Mouse (Mus musculus): ENCODE results near the gene Sdhb. TPM values are rescaled to one million over a fixed set of nuclear protein-coding genes. Genes with fewer than 3 reads are reported as not detected.

Gene Sdhb
- polyA plus RNA-seq, 1 experiment = 9.3 TPM

DNA sequence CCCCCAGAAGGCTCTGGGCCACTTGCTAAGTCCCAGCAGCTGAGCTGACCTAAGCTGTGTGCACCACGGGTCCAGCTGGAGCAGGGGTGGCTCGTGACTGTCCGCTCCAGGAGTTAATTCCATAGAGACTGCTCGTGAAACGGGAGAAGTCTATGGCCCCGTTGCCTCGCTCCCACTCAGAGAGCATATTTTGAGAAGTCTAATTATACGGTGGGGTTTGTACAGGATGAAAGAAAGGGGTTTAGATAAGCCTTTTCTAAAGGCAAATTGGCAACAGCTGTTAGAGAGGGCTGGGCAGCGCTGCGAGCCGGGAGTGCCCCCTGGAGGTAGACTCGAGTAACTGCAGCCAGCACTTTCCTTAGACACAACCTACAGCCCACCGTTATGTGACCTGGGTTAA, 3.3 kb upstream of the Sdhb start:
- Histone ChIP-seq H3K27me3 (ENCODE audit: control insufficient read depth) (peaks cover 21% of the 10 kb centered on the region), H3K36me3 (ENCODE audit: control insufficient read depth) (no peaks in the 10 kb centered on the region), H3K4me1 (ENCODE audit: control insufficient read depth) (peaks cover 31% of the 10 kb centered on the region), H3K4me3 (replicated peaks) (peak overlapping the region; percentile 33), H3K9me3 (ENCODE audit: control insufficient read depth, low read length) (no peaks in the 10 kb centered on the region)
- TF ChIP-seq TAL1 (IDR thresholded peaks at IDR 0.05; ENCODE audit: low read length) = no peak
- no peak for TF ChIP-seq GATA1 (IDR thresholded peaks at IDR 0.05; ENCODE audit: low read length)

DNA sequence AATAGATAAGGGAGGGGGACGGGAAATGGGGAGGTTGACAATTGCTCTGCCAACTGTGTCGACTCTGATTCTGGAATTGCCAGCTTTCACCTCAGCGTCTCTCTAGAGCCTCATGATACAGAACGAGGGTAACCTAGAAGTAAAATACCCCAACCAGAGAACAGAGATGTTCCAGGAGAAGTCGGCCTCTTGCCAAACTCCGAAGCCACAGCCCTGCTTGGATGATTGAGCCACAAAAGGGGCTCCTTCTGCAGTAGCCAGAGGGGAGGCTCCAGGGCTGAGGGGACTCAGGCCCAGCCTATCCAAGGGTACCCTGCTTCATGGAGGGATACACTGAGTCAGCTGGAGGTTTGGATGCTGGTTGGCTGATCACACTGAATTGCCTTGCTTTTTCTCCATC, 2.7 kb upstream of the Sdhb start:
- H3K27me3 ChIP-seq (ENCODE audit: control insufficient read depth) = peaks cover 21% of the 10 kb centered on the region
- no peak for TF ChIP-seq GATA1 (IDR thresholded peaks at IDR 0.05; ENCODE audit: low read length)
- TF ChIP-seq TAL1 (IDR thresholded peaks at IDR 0.05; ENCODE audit: low read length) = no peak
- peaks cover 37% of the 10 kb centered on the region for H3K4me1 ChIP-seq (ENCODE audit: control insufficient read depth)

DNA sequence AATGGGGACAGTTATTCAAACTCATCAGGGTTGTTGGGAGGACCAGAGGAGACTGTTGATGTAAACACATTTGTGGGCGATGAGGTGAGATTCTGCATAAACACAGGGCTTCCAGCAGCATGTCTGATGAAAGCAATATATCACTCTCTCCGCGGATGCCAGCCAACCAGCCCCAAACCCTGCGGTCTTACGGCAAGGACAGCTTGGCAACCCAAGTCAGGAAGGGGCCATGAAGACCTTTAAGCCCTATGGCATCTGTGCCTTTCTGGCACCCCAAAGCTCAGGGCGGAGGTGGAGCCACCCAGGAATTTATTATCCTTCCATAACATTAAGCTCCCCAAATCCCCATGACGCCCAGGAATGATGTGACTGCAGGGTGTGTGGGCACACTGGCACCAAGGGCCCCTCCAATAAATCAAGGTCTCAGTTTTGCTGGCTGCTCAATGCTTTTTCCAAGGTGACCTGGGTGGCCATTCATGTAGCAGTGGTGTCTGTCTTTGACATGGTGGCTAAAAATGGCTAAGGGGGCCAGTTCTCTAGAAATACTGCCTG, 1.8 kb upstream of the Sdhb start:
- no peak overlapping the region for H3K4me3 ChIP-seq (replicated peaks)
- peaks cover 3% of the 10 kb centered on the region; the same call in 1 of the 2 replicates for H3K36me3 ChIP-seq (ENCODE audit: control insufficient read depth)
- H3K27me3 ChIP-seq (ENCODE audit: control insufficient read depth) = peaks cover 21% of the 10 kb centered on the region
- no peaks in the 10 kb centered on the region for H3K9me3 ChIP-seq (ENCODE audit: control insufficient read depth, low read length)
- peaks cover 43% of the 10 kb centered on the region for H3K4me1 ChIP-seq (ENCODE audit: control insufficient read depth)
- TF ChIP-seq TAL1 (IDR thresholded peaks at IDR 0.05; ENCODE audit: low read length) = no peak
- TF ChIP-seq GATA1 (IDR thresholded peaks at IDR 0.05; ENCODE audit: low read length) = no peak

More for the DNA sequence above, 2.7 kb upstream of the Sdhb start:
- no peaks in the 10 kb centered on the region for H3K36me3 ChIP-seq (ENCODE audit: control insufficient read depth)
- H3K9me3 ChIP-seq (ENCODE audit: control insufficient read depth, low read length) = no peaks in the 10 kb centered on the region
- no peak overlapping the region for H3K4me3 ChIP-seq (replicated peaks)

DNA sequence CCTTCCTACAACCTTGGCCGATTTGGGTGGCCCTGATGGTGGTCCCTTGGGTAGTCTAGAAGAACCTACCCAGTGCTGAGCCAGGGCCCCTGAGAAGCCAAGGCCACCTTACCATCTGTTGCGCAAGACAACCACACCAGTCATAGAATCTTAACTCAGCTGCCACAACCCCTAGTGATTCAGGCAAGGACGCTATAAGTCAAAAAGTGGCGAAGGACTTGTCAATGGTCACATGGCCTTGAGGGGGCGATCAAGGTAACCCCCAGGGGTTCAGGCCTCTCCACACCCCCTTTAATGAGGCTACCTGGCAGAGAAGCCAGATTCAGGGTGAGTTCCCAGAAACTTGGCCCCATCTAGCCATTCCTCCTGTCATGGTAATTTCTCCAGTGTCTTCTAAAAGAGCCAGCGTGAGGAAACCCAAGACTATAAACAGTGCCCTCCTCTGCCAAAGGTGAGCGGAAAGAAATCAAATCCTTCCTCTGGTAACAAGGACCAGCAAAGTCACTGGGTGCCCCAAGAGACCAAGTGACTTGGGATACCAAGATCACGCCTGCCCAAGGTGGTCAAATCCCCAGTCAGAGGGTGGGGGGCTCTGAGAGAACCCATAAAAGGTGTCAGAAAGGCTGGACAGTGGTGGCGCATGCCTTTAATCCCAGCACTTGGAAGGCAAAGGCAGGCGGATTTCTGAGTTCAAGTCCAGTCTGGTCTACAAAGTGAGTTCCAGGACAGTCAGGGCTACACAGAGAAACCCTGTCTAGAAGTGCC, 1.1 kb upstream of the Sdhb start:
- TF ChIP-seq GATA1 (IDR thresholded peaks at IDR 0.05; ENCODE audit: low read length) (no peak), TAL1 (IDR thresholded peaks at IDR 0.05; ENCODE audit: low read length) (no peak)
- peaks cover 21% of the 10 kb centered on the region for H3K27me3 ChIP-seq (ENCODE audit: control insufficient read depth)
- H3K36me3 ChIP-seq (ENCODE audit: control insufficient read depth) = peaks cover 3% of the 10 kb centered on the region; the same call in 1 of the 2 replicates
- H3K9me3 ChIP-seq (ENCODE audit: control insufficient read depth, low read length) = no peaks in the 10 kb centered on the region
- peaks cover 47% of the 10 kb centered on the region for H3K4me1 ChIP-seq (ENCODE audit: control insufficient read depth)
- H3K4me3 ChIP-seq (replicated peaks) = no peak overlapping the region

DNA sequence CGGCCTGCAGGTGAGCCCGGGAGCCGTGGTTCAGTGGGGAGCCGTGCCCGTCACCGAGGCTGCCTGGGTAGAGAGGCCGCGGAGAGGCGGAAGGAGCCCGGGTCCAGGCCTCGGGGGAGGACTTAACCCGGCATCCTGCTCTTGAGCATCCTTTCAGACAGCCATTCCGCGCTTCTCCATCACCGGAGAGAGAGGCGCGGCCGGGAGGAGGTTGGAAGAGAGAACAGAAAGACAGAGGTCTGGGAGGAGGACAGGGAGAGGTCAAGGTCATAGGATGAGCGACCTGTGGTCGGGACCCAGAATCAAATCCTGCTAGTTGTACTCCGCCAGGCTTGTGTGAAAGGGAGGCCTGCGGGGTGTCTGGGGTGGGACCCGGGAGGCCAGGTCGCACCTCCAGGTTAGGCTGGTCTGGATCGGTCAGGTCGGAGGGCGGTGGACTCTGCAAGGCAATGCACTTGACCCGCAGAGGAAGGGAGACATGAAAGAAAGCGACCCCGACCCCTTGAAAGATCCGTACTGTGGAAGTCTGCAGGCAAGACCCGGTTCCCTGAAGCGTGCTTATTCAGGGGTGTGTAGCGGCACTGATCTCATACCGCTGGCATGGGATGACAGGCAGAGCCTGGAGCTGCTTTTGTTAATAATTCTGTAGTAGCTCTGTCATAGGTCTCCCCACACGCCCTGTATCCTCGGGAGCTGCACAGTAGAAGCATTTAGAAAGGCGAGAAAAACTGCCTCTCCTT, 634 bp downstream of the Sdhb start:
- peak overlapping the region; percentile 85 for H3K4me3 ChIP-seq (replicated peaks)
- H3K36me3 ChIP-seq (ENCODE audit: control insufficient read depth) = peaks cover 13% of the 10 kb centered on the region
- H3K27me3 ChIP-seq (ENCODE audit: control insufficient read depth) = peaks cover 12% of the 10 kb centered on the region
- H3K4me1 ChIP-seq (ENCODE audit: control insufficient read depth) = peaks cover 50% of the 10 kb centered on the region
- no peak for TF ChIP-seq TAL1 (IDR thresholded peaks at IDR 0.05; ENCODE audit: low read length)
- no peak for TF ChIP-seq GATA1 (IDR thresholded peaks at IDR 0.05; ENCODE audit: low read length)
- H3K9me3 ChIP-seq (ENCODE audit: control insufficient read depth, low read length) = no peaks in the 10 kb centered on the region

DNA sequence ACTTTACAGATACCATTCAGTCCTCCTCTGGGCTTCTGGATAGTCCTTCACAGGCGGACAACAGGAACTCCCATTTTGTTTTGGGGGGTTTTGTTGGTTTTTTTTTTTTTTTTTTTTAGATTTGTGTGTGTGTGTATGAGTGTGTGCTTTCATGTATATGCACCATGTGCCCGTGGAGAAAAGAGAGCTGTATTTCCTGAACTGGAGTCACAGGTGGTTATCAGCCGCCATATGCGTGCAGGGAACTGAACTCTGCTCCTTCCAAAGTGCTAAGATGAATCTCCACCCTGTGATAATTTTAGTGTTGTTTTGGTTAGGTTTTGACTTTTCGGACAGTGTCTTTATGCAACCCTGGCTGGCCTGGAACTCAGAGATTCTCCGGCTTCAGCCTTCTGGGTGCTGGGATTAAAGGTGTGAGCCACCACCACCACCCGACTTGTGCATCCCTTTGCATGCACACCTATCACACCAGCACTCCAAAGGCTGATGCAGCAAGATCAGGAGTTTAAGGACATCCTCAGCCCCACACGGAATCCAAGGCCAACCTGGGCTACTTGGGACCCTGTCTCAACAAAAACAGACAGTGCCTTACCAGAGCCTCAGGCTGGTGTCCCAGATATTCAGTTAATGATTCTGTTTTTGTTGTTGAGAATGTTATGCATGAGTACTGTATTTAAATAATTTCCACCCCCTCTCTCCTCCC, 1.4 kb downstream of the Sdhb start:
- H3K36me3 ChIP-seq (ENCODE audit: control insufficient read depth) = peaks cover 18% of the 10 kb centered on the region
- H3K4me3 ChIP-seq (replicated peaks) = peak overlapping the region; percentile 85
- TF ChIP-seq GATA1 (IDR thresholded peaks at IDR 0.05; ENCODE audit: low read length) (no peak), TAL1 (IDR thresholded peaks at IDR 0.05; ENCODE audit: low read length) (no peak)
- H3K9me3 ChIP-seq (ENCODE audit: control insufficient read depth, low read length) = no peaks in the 10 kb centered on the region
- peaks cover 4% of the 10 kb centered on the region for H3K27me3 ChIP-seq (ENCODE audit: control insufficient read depth)
- H3K4me1 ChIP-seq (ENCODE audit: control insufficient read depth) = peaks cover 47% of the 10 kb centered on the region

DNA sequence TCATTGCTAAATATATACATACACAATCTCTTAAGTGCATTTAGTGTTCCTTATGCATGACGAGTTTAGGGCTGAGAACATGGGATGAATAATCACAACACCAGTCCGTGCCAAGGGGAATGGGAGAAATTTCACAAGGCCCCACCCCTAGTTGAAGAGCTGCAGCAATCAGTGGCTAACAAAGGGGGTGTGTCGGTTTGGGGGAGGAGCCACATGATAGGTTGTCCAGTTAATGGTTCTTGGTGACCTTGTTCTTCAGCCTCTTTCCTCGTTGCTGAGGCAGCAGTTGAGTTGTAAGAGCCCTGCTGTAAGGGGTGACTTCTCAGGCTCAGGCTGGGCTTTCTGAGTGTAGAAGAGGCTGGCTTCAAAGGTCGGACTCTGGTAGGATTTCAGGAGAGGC, 1.9 kb downstream of the Sdhb start:
- Histone ChIP-seq H3K4me1 (ENCODE audit: control insufficient read depth) (peaks cover 43% of the 10 kb centered on the region), H3K9me3 (ENCODE audit: control insufficient read depth, low read length) (no peaks in the 10 kb centered on the region), H3K27me3 (ENCODE audit: control insufficient read depth) (no peaks in the 10 kb centered on the region; the same call in 1 of the 2 replicates), H3K4me3 (replicated peaks) (peak overlapping the region; percentile 1), H3K36me3 (ENCODE audit: control insufficient read depth) (peaks cover 21% of the 10 kb centered on the region)
- TF ChIP-seq GATA1 (IDR thresholded peaks at IDR 0.05; ENCODE audit: low read length) (no peak), TAL1 (IDR thresholded peaks at IDR 0.05; ENCODE audit: low read length) (no peak)

DNA sequence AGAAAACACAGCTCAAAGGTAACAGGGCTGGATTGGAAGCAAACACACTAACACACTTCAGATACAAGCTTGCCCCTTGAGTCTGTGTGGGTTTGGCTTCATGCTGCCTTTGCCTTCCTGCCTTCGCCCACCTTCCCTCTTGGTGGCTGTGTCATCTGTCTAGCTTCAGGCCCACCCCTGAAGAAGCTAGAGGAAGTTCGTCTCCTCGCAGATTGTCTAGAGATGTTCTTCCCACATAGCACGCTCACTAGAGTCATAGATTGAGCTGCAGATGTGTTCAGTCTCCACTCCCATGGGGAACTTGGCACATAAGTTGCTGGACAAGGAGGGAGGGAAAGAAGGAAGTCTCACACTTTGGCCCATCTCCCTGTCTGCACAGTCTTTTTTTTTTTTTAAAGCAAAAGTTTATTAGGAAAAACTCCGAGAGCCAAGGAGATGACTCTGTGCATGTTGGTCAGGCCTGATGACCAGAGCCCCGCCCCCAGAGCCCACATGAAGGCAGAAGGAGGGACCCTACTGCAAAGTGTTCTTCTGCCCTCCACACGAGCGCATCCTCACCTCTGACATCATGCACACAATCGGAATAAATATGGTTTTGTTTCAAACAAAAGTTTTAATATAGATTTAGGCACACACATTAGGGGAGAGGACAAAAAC, 3.1 kb downstream of the Sdhb start:
- Histone ChIP-seq H3K9me3 (ENCODE audit: control insufficient read depth, low read length) (no peaks in the 10 kb centered on the region), H3K27me3 (ENCODE audit: control insufficient read depth) (no peaks in the 10 kb centered on the region), H3K4me1 (ENCODE audit: control insufficient read depth) (peaks cover 43% of the 10 kb centered on the region), H3K36me3 (ENCODE audit: control insufficient read depth) (peaks cover 27% of the 10 kb centered on the region), H3K4me3 (replicated peaks) (no peak overlapping the region)
- no peak for TF ChIP-seq TAL1 (IDR thresholded peaks at IDR 0.05; ENCODE audit: low read length)
- TF ChIP-seq GATA1 (IDR thresholded peaks at IDR 0.05; ENCODE audit: low read length) = no peak
